Mouse (Mus musculus): ENCODE measurements around the gene Brd3. TPM values are rescaled to one million over a fixed set of nuclear protein-coding genes. Genes with fewer than 3 reads are reported as not detected.

Brd3 gene
- polyA plus RNA-seq, 1 experiment: 7.7 TPM

- Histone ChIP-seq H3K27me3 (ENCODE audit: control insufficient read depth) (no peaks in the 10 kb centered on the region), H3K36me3 (ENCODE audit: control insufficient read depth) (peaks cover 98% of the 10 kb centered on the region), H3K9me3 (ENCODE audit: control insufficient read depth, low read length) (no peaks in the 10 kb centered on the region), H3K4me3 (replicated peaks) (no peak overlapping the region), H3K4me1 (ENCODE audit: control insufficient read depth) (peaks cover 16% of the 10 kb centered on the region)
- TF ChIP-seq GATA1 (IDR thresholded peaks at IDR 0.05; ENCODE audit: low read length) (no peak), TAL1 (IDR thresholded peaks at IDR 0.05; ENCODE audit: low read length) (no peak)
Observed at GRCm38 (mm10) chr2:27462901-27463300, 44.6 kb downstream of the Brd3 start.

- H3K4me3 ChIP-seq (replicated peaks): no peak overlapping the region
- TF ChIP-seq TAL1 (IDR thresholded peaks at IDR 0.05; ENCODE audit: low read length): no peak
- TF ChIP-seq GATA1 (IDR thresholded peaks at IDR 0.05; ENCODE audit: low read length): no peak
- peaks cover 12% of the 10 kb centered on the region for H3K4me1 ChIP-seq (ENCODE audit: control insufficient read depth)
- no peaks in the 10 kb centered on the region for H3K9me3 ChIP-seq (ENCODE audit: control insufficient read depth, low read length)
- H3K36me3 ChIP-seq (ENCODE audit: control insufficient read depth): peaks cover 98% of the 10 kb centered on the region
- H3K27me3 ChIP-seq (ENCODE audit: control insufficient read depth): no peaks in the 10 kb centered on the region
Observed at GRCm38 (mm10) chr2:27461881-27462660, 45.4 kb downstream of the Brd3 start.

- no peaks in the 10 kb centered on the region for H3K9me3 ChIP-seq (ENCODE audit: control insufficient read depth, low read length)
- TF ChIP-seq TAL1 (IDR thresholded peaks at IDR 0.05; ENCODE audit: low read length) (no peak), GATA1 (IDR thresholded peaks at IDR 0.05; ENCODE audit: low read length) (no peak)
- no peak overlapping the region for H3K4me3 ChIP-seq (replicated peaks)
- H3K27me3 ChIP-seq (ENCODE audit: control insufficient read depth): no peaks in the 10 kb centered on the region
- H3K36me3 ChIP-seq (ENCODE audit: control insufficient read depth): peaks cover 98% of the 10 kb centered on the region
- peaks cover 3% of the 10 kb centered on the region for H3K4me1 ChIP-seq (ENCODE audit: control insufficient read depth)
Observed at GRCm38 (mm10) chr2:27460651-27461050, 46.8 kb downstream of the Brd3 start.

GRCm38 (mm10) chr2:27460163-27460562 lies 47.3 kb downstream of the Brd3 start:
- no peaks in the 10 kb centered on the region; the same call in none of the 2 replicates for H3K4me1 ChIP-seq (ENCODE audit: control insufficient read depth)
- no peak overlapping the region for H3K4me3 ChIP-seq (replicated peaks)
- H3K9me3 ChIP-seq (ENCODE audit: control insufficient read depth, low read length): no peaks in the 10 kb centered on the region
- peaks cover 98% of the 10 kb centered on the region for H3K36me3 ChIP-seq (ENCODE audit: control insufficient read depth)
- TF ChIP-seq TAL1 (IDR thresholded peaks at IDR 0.05; ENCODE audit: low read length): no peak
- TF ChIP-seq GATA1 (IDR thresholded peaks at IDR 0.05; ENCODE audit: low read length): no peak
- no peaks in the 10 kb centered on the region for H3K27me3 ChIP-seq (ENCODE audit: control insufficient read depth)

GRCm38 (mm10) chr2:27459735-27460134 lies 47.7 kb downstream of the Brd3 start:
- H3K9me3 ChIP-seq (ENCODE audit: control insufficient read depth, low read length): no peaks in the 10 kb centered on the region
- H3K4me1 ChIP-seq (ENCODE audit: control insufficient read depth): no peaks in the 10 kb centered on the region; the same call in none of the 2 replicates
- no peaks in the 10 kb centered on the region for H3K27me3 ChIP-seq (ENCODE audit: control insufficient read depth)
- peaks cover 100% of the 10 kb centered on the region for H3K36me3 ChIP-seq (ENCODE audit: control insufficient read depth)
- no peak overlapping the region for H3K4me3 ChIP-seq (replicated peaks)
- TF ChIP-seq GATA1 (IDR thresholded peaks at IDR 0.05; ENCODE audit: low read length) (no peak), TAL1 (IDR thresholded peaks at IDR 0.05; ENCODE audit: low read length) (no peak)

GRCm38 (mm10) chr2:27450226-27450625 lies 57.2 kb downstream of the Brd3 start:
- Histone ChIP-seq H3K36me3 (ENCODE audit: control insufficient read depth) (peaks cover 98% of the 10 kb centered on the region), H3K9me3 (ENCODE audit: control insufficient read depth, low read length) (no peaks in the 10 kb centered on the region), H3K4me1 (ENCODE audit: control insufficient read depth) (no peaks in the 10 kb centered on the region), H3K4me3 (replicated peaks) (no peak overlapping the region), H3K27me3 (ENCODE audit: control insufficient read depth) (no peaks in the 10 kb centered on the region)
- TF ChIP-seq TAL1 (IDR thresholded peaks at IDR 0.05; ENCODE audit: low read length) (no peak), GATA1 (IDR thresholded peaks at IDR 0.05; ENCODE audit: low read length) (no peak)

- Histone ChIP-seq H3K4me1 (ENCODE audit: control insufficient read depth) (peaks cover 6% of the 10 kb centered on the region), H3K36me3 (ENCODE audit: control insufficient read depth) (peaks cover 85% of the 10 kb centered on the region), H3K27me3 (ENCODE audit: control insufficient read depth) (no peaks in the 10 kb centered on the region), H3K4me3 (replicated peaks) (no peak overlapping the region), H3K9me3 (ENCODE audit: control insufficient read depth, low read length) (no peaks in the 10 kb centered on the region)
- TF ChIP-seq GATA1 (IDR thresholded peaks at IDR 0.05; ENCODE audit: low read length) (no peak), TAL1 (IDR thresholded peaks at IDR 0.05; ENCODE audit: low read length) (no peak)
Observed at GRCm38 (mm10) chr2:27447782-27448181, 59.7 kb downstream of the Brd3 start.

- TF ChIP-seq GATA1 (IDR thresholded peaks at IDR 0.05; ENCODE audit: low read length): no peak
- no peak for TF ChIP-seq TAL1 (IDR thresholded peaks at IDR 0.05; ENCODE audit: low read length)
- Histone ChIP-seq H3K4me1 (ENCODE audit: control insufficient read depth) (peaks cover 16% of the 10 kb centered on the region), H3K9me3 (ENCODE audit: control insufficient read depth, low read length) (no peaks in the 10 kb centered on the region), H3K4me3 (replicated peaks) (no peak overlapping the region), H3K36me3 (ENCODE audit: control insufficient read depth) (peaks cover 77% of the 10 kb centered on the region), H3K27me3 (ENCODE audit: control insufficient read depth) (no peaks in the 10 kb centered on the region)
Observed at GRCm38 (mm10) chr2:27446812-27447211, 60.6 kb downstream of the Brd3 start.

- no peaks in the 10 kb centered on the region for H3K9me3 ChIP-seq (ENCODE audit: control insufficient read depth, low read length)
- H3K36me3 ChIP-seq (ENCODE audit: control insufficient read depth): peaks cover 68% of the 10 kb centered on the region
- H3K4me3 ChIP-seq (replicated peaks): no peak overlapping the region
- no peaks in the 10 kb centered on the region for H3K27me3 ChIP-seq (ENCODE audit: control insufficient read depth)
- TF ChIP-seq GATA1 (IDR thresholded peaks at IDR 0.05; ENCODE audit: low read length) (no peak), TAL1 (IDR thresholded peaks at IDR 0.05; ENCODE audit: low read length) (no peak)
- H3K4me1 ChIP-seq (ENCODE audit: control insufficient read depth): peaks cover 18% of the 10 kb centered on the region
Observed at GRCm38 (mm10) chr2:27445910-27446309, 61.6 kb downstream of the Brd3 start.

- TF ChIP-seq GATA1 (IDR thresholded peaks at IDR 0.05; ENCODE audit: low read length): no peak
- TF ChIP-seq TAL1 (IDR thresholded peaks at IDR 0.05; ENCODE audit: low read length): no peak
- Histone ChIP-seq H3K4me3 (replicated peaks) (no peak overlapping the region), H3K36me3 (ENCODE audit: control insufficient read depth) (peaks cover 43% of the 10 kb centered on the region), H3K27me3 (ENCODE audit: control insufficient read depth) (no peaks in the 10 kb centered on the region), H3K9me3 (ENCODE audit: control insufficient read depth, low read length) (no peaks in the 10 kb centered on the region; the same call in 1 of the 2 replicates), H3K4me1 (ENCODE audit: control insufficient read depth) (peaks cover 22% of the 10 kb centered on the region)
Observed at GRCm38 (mm10) chr2:27443450-27443708, 64.1 kb downstream of the Brd3 start.
